Mouse (Mus musculus) spleen, adult 12 weeks (tissue): ENCODE measurements around the gene Tle1.

ENCODE experiments used
- DNase-seq: peaks from one replicate; pipeline ENCODE4 v3.0.0; 2022; ENCODE audit warnings: low spot score

Tle1 gene

DNA sequence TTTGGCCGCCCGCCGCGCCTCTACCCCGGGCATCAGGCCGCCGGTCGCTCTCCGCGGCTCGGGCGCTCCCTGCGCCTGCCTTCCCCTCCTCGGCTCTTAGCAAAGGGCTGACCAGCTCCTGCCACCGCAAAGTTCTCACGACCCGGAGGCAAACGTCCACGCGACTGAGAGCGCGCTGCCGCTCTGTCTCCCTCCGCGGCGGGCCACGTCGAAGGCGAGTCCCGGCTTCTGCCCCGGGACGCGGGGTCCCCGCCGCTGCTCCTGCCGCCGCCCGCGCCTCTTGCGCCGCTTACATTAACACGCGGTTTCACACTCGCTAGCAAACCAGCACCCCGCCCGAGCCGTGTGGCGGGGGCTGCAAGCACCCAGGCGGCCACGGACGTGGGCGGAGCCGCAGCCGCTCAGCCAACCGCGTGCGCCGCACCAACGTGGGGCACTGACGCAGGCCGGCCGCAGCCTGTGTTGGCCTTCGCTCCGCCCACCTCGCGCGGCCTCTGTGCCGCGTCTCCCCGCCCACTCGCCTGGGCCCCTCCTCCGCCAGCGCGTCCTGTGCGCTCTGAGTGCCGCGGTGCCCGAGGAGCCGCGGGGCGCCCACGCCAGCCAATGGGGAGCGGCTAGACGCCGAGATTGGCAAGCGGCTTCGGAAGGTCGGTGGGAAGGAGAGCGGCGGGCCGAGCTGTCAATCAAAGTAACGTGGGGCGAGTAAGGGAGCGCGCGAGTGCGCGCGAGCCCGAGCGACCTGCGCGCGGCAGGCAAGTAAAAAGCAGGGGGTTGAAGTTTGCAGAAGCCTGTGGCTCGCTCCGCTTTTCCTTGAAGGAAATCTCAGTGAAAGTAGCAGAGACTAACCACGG lies at the start of gene Tle1:
Tle1 (minus strand) TSS at position 361 of the 851 bp plus-strand sequence.
- peak; percentile 96 for DNase-seq

DNA sequence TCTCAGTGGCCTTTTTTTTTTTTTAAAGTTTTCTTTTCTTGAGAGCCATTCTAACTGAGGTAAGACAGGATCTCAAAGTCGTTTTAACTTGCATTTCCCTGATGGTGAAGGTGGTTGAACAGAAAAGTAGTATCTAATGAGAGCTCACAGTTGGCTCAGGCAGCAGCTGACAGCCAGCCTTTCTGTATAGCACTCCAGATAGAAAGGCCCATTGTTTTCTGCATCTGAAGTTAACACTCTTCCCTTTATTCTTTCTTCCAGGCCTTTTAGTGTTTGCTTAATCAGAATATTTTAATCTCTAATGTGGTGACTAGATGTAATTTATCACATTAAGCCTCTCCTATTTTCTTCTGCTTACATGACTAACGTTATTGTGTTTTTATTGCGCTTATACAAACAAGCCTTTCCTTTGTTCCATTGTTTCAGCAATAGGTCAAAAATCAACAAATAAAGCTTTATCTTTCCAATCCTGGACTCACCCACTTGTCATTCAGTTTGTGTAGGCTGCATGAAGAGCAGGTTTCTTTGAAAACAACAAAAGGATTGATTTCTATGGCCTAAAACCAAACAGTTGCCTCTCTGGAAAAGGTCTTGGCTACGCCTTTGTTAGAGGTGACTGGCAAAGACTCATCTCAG lies 33.0 kb upstream of the Tle1 start:
- DNase-seq: no peak

GRCm38 (mm10) chr4:72232206-72232605 lies 31.5 kb upstream of the Tle1 start:
- no peak for DNase-seq

DNA sequence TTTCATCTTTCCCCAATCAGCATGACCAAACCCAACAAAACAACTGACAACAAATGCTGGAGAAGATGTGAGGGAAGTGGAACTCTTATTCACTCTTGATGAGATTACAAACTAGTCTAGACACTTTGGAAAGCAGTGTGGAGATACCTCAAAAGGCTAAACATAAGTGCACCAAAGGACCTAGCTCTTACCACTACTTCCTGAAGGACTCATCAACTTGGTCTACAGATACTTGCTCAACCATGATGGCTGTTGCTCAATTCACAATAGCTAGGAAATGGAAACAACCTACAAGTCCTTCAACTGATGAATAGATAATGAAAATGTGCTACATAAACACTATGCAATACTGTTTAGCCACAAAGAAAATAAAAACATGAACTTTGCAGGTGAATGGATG lies 30.1 kb upstream of the Tle1 start:
- DNase-seq: no peak

GRCm38 (mm10) chr4:72221629-72222028 lies 20.9 kb upstream of the Tle1 start:
- no peak for DNase-seq

DNA sequence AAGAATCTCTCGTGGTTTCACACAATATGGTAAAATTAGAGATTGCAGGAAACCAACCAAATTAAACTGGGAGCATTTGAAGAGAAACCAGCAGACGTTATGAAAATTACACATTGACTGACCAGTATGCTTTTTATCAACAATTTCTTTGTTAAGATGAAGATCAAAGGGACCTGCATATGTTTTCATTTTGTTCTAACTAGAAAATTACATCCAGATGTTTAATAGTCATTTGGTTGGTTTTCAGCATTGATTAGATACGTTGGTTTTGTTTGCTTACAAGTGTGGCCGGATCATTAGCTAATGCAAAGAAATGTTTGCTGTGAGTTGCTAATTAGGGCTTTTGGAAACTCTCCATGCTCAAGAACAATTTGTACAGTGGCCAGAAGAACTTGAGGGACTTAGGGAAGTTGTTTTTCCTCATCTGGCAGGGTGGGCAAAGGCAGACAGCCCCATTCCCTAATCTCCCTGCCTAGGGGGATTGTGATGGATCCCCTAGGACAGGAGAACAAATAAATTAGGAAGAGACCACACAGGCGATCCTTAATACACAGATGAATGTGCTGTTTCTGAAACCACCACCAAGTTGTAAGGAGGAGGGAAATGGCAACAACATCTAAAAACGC lies 3.8 kb upstream of the Tle1 start:
- no peak for DNase-seq

DNA sequence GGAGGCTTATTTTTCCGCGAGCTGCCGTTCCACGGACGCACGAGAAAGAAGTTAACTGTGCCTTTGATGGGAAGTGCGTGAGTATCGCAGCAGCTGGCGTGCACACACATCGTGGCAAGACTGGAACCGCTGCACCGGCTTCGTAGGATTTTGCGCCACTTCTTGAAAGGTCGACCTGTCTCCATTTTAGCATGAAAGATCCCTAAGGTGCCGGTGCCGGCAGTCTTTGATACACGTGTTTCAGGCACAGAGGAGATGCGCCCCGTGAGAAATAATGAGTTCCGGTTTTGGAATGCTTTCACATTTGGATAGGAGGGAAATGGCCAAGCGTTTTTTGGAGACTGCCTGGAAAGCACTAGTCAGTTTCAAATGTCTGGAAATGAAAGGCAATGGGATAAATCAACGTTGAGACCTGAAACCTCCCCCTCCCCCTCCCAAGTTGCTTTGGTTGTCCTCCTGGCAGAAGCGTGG lies 837 bp upstream of the Tle1 start:
- no peak for DNase-seq

DNA sequence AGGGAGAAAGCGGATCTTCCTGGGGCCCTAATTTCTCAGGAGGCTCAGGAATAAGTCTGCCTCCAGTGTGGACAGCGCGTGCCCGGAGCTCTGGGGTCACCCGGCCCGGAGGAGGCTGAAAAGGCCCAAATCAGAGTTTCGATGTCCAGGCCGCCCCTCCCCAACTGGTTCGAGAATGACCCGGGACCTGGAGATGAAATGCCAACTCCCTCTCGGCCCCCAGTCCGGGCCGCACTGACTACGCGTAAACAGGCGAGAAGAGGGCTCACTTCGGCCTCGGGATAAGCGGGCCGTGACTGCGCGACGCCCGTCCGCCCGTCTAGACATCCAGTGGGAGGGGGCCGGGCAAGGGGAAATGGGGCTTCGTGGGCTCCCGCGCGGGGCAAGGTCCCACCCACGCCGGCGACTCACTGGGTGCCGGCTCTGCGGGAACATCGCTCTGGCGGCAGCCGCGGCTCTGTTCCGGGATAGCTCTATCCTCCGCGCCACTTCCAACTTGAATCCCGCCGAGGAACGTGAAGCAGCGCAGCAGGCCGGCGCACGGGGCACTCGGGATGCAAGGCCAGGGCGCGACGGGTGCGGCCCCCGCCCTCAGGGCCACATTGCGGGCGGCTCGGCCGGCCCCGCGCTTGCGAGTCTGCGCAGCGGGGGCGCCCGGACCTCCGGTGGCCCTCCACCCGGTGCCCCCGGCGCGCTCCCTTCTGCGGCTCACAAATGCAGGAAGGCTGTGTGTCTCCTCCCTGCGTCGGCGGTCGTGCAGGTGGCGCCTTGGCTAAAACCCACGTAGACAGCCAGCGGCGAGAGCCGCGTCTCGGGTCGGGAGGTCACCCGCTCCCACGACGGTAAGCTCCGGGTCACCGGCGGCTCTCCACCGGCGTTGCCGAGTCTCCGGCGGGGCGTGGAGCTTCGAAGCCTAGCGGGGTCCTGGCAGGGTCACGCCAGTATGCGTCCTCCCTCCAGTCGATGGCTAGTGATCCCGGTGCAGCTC lies 854 bp downstream of the Tle1 start:
- no peak for DNase-seq

- DNase-seq: peak; percentile 37
Measured at GRCm38 (mm10) chr4:72198877-72199411, 1.8 kb downstream of the Tle1 start.

DNA sequence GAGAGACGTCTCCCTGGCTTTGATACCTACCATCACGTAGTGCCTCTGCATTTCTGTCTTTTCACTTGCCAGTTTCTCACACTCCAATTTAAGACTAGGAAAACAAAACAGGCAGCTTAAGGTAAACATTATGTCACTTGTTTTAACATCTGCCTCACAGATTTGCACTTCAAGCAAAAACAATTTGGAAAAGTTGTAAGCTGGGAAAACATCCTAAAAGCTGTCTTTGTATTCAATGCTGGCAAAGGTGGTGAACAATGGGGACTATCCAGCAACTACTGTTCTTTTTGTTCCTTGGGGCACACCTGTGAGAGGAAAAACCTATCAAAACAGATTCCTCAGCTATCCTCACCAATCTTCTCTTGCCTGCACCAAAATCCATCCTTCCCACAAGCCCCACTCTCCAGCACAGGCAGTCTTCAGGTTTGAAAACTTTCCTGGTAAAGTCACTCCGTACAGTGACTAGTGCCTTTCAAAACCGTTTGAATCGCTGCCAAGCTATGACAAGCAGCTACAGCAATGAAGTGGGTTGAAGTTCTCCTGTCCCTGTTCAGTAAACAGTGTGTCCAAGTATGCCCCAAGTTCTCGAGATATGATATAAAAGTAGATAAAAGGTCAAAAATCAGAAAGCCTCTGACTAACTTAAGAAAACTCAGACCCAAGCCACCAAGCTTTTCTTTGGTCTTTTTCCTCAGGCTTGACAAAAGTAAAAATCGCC lies 2.7 kb downstream of the Tle1 start:
- DNase-seq: no peak

GRCm38 (mm10) chr4:72195116-72195835 lies 5.4 kb downstream of the Tle1 start:
- DNase-seq: no peak

DNA sequence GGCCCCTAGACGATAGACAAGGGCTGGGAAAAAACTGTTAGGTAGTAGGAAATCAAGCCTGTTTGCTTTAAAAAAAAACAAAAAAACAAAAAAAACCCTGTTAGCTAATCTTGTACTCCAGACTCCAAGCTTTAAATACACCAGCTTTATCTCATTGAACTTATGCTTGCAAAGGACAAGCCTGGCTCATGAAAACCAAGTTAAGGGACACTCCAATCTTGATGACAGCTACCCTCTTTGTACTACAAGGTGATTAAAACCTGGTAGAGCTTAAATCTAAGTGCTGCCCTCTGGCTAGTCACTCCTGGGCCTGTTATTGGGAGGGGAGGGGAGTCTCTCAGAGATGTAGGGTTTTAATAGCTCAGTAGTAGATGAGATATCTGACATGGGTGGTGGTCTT lies 7.4 kb downstream of the Tle1 start:
- no peak for DNase-seq

GRCm38 (mm10) chr4:72184476-72184875 lies 16.2 kb downstream of the Tle1 start:
- DNase-seq: no peak

GRCm38 (mm10) chr4:72182343-72182988 lies 18.3 kb downstream of the Tle1 start:
- DNase-seq: no peak

GRCm38 (mm10) chr4:72175943-72176342 lies 24.8 kb downstream of the Tle1 start:
- DNase-seq: no peak

DNA sequence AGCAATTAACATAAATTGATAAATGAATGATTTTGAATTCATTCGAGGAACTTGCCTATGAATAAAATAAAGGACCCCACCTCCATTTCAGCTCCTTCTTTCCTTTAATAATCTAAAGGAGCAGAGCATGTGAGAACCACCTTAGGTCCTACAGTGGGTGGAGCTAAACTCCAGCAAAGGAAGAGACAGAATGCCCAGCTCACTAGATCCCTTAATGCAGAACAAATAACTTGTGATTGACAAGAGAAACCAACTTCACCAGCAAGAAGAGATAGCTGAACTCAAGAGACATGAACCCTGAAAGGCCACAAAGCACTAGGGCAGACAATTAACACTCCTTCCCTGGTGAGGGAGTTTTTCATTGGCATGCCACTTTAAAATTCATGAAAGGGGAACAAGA lies 32.5 kb downstream of the Tle1 start:
- DNase-seq: no peak

DNA sequence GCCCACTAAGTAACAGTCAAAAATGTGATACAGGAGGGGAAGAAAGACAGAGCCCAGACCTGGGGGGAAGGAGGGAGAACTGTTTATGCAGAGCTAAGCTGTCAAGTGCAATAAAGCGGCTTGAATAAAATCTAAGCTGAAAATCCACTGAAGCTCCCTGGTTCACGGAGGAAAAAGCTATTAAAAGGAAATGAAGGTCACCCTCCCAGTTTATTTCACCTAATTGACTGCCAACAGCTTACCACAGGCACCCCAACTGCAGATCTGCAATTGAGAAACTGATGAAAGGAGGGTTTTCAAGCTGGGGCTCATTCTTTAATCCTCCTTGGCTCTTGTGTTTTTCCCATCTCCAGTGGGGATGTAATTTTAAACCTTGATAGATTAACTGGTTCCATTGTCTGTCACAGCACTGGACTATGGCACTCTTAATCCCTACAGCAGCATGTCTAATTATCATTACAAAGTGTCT lies 32.9 kb downstream of the Tle1 start:
- no peak for DNase-seq

GRCm38 (mm10) chr4:72167171-72167570 lies 33.5 kb downstream of the Tle1 start:
- DNase-seq: no peak

GRCm38 (mm10) chr4:72166561-72166960 lies 34.2 kb downstream of the Tle1 start:
- no peak for DNase-seq
